Mouse (Mus musculus) adrenal gland, adult (tissue): ENCODE data around the gene Gm10912.
"Not testable (repeated sequence)": the region's sequence is repeated elsewhere in the genome, so short reads cannot be mapped to it uniquely, and the experiment has no call there.

Experiments used
- DNase-seq, 2 experiments: peaks; one replicate each; pipeline ENCODE4 v3.0.0; 2022 to 2023; ENCODE audit warnings: low spot score in 1 of 2; ENCODE audit not compliant: inconsistent age in 2 of 2

The Gm10912 gene

GRCm38 (mm10) chr2:104062665-104063064, 3.0 kb upstream of the Gm10912 start:
- DNase-seq: no peak

GRCm38 (mm10) chr2:104064152-104064551, 1.5 kb upstream of the Gm10912 start:
- no peak for DNase-seq

- DNase-seq: not testable (repeated sequence)
These were observed 2.8 kb downstream of the Gm10912 start, which contains the start of gene Gm10799 for GRCm38 (mm10) chr2:104068450-104068849. Gm10799 (minus strand) TSS chr2:104068550.

- DNase-seq: peak; percentile 68 to 86
These were observed 4.1 kb downstream of the Gm10912 start, which contains the start of gene Cd59b for GRCm38 (mm10) chr2:104069704-104070185. Cd59b (plus strand) TSS chr2:104069849.

- not testable (repeated sequence) for DNase-seq
These were observed 12.7 kb downstream of the Gm10912 start for GRCm38 (mm10) chr2:104078285-104078684.

- DNase-seq: not testable (repeated sequence)
These were observed 15.9 kb downstream of the Gm10912 start for GRCm38 (mm10) chr2:104081436-104082050.

- peak in 1 of 2 experiments; percentile 3 for DNase-seq
These were observed 16.8 kb downstream of the Gm10912 start for GRCm38 (mm10) chr2:104082474-104082873.

- DNase-seq: not testable (repeated sequence)
These were observed 18.4 kb downstream of the Gm10912 start for GRCm38 (mm10) chr2:104084027-104084426.

GRCm38 (mm10) chr2:104087562-104087961, 21.9 kb downstream of the Gm10912 start:
- DNase-seq: not testable (repeated sequence)

- DNase-seq: no peak
These were observed 27.7 kb downstream of the Gm10912 start for GRCm38 (mm10) chr2:104093305-104093704.

GRCm38 (mm10) chr2:104095741-104096213, 30.2 kb downstream of the Gm10912 start, which contains the start of gene Cd59a:
Cd59a (plus strand) TSS chr2:104095801.
- peak; percentile 92 to 97 for DNase-seq

GRCm38 (mm10) chr2:104096256-104096655, 30.6 kb downstream of the Gm10912 start:
- DNase-seq: no peak

- not testable (repeated sequence) for DNase-seq
These were observed 31.2 kb downstream of the Gm10912 start for GRCm38 (mm10) chr2:104096796-104097195.

- DNase-seq: not testable (repeated sequence)
These were observed 31.8 kb downstream of the Gm10912 start for GRCm38 (mm10) chr2:104097396-104097795.

- no peak for DNase-seq
These were observed 33.1 kb downstream of the Gm10912 start for GRCm38 (mm10) chr2:104098529-104099230.

GRCm38 (mm10) chr2:104099231-104099585, 33.6 kb downstream of the Gm10912 start:
- DNase-seq: no peak

- DNase-seq: no peak
These were observed 34.3 kb downstream of the Gm10912 start for GRCm38 (mm10) chr2:104099946-104100345.

- DNase-seq: no peak
These were observed 39.2 kb downstream of the Gm10912 start for GRCm38 (mm10) chr2:104104800-104105199.

- DNase-seq: peak in 1 of 2 experiments; percentile 68
These were observed 43.4 kb downstream of the Gm10912 start for GRCm38 (mm10) chr2:104109021-104109420.

- no peak for DNase-seq
These were observed 43.9 kb downstream of the Gm10912 start for GRCm38 (mm10) chr2:104109528-104109927.

- peak in 1 of 2 experiments; percentile 30 for DNase-seq
These were observed 44.4 kb downstream of the Gm10912 start for GRCm38 (mm10) chr2:104110031-104110430.
